Mouse (Mus musculus) layer of hippocampus, adult 9-11 months (tissue): ENCODE data around the gene Magohb.
"Not testable (repeated sequence)": the region's sequence is repeated elsewhere in the genome, so short reads cannot be mapped to it uniquely, and the experiment has no call there.

Experiments used
- DNase-seq: peaks from one replicate; pipeline ENCODE4 v3.0.0; 2022

Gene Magohb

DNA sequence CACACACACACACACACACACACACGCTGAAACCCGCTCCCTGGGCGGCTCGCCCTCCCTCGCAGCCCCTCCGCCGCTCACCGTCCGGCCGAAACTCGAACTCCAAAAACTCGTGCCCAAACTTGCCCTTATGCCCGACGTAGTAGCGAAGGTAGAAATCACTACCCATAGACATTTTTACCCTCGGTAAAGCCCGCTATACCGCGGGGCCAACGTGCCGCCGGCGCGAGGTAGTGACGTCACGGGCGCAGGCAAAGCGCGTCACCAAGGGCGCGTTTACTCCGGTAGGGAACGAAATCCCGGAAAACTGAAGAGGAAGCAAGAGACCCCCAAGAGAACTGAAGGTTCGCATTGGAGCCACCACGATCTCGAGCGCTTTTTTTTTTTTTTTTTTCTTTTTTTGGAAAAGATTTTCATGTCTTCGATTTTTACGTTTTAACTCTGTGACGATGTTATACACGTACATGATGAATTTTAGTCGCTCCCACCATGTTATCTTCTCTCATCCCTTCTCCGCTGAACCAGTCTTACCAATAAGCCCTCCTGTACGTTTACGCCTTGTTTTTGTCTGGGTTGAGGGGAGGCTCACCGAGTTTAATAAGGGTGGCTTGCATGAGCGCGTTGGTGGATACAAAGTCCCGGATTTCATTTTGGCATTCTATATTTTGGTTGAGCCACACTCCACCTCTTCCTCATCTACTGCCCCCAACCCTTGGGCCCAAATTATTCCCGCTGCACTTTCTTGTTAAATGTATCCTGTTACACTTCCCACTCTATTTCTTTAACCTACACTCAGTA lies at the start of gene Magohb:
Magohb (minus strand) TSS at position 254 of the 798 bp plus-strand sequence.
- DNase-seq = peak; percentile 65

DNA sequence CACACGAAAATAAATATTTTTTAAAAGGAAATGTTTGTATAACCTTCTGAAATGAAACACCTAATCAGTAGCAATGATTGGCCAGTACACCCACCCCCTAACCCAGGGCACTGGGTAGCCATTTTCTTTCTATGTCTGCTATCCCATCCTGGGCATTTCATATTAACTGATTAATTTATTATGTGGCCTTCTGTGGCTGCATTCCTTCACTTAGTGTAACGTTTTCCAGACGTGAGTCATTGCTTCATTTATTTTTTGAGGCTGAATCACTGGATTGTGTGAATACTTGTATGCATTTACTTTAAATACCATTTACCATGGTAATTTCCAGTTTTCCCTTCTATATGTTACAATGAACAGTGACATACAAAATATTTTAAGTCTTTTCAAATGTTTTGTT lies 47.0 kb upstream of the Magohb start:
- no peak for DNase-seq

DNA sequence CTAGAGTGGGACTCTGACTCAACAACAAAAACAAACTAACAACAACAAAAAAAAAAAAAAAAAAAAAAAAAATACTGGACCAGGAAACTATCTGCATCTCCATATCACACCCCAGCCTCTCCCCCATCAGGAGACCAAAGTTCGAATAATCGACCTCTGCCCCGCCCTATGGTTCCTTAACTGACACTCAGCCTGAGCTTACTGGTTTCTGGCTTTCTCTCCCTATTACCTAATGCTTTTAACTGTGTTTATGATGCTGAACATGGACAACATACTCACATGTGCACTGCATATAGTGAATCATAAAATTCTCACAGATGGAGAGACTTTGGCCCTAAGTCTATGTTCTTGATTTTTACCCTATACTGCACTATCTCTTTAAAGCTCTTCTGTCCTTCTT lies 46.3 kb upstream of the Magohb start:
- no peak for DNase-seq

DNA sequence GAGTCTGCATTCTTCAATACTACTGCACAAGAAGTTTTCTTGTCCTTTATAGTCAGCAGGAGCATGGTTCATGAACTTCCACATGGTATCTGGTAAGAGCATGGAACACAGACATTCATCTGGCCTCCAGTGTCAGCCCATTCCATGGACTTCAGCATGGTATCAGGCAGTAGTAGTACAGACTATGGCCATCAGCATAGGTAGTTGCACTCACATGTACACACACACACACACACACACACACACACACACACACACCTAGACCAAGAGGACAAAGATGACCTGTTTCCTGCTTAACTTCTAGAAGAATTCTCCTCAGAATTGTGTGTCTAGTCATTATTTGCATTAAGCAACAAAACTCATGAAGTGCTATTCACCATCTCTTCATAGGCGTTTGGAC lies 45.7 kb upstream of the Magohb start:
- no peak for DNase-seq

DNA sequence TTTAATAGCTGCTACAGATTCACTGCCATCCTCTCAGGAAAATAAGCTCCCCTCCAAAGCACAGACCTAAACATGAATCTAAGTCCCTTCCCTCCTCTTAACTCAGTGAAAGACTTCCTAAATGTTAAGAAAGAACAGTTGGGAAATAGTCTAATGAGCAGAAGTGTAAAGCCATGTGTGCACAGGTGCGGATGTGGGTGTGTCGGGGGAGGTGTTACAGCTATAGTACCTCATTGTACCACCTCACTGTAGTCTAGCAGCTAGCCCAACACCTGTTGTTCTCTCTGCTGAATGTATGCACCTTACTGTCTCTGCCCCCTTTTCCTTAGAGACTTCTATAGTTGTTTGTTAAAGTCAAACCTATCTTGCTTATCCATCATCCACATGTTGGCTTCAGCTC lies 34.0 kb upstream of the Magohb start:
- DNase-seq = peak; percentile 3

DNA sequence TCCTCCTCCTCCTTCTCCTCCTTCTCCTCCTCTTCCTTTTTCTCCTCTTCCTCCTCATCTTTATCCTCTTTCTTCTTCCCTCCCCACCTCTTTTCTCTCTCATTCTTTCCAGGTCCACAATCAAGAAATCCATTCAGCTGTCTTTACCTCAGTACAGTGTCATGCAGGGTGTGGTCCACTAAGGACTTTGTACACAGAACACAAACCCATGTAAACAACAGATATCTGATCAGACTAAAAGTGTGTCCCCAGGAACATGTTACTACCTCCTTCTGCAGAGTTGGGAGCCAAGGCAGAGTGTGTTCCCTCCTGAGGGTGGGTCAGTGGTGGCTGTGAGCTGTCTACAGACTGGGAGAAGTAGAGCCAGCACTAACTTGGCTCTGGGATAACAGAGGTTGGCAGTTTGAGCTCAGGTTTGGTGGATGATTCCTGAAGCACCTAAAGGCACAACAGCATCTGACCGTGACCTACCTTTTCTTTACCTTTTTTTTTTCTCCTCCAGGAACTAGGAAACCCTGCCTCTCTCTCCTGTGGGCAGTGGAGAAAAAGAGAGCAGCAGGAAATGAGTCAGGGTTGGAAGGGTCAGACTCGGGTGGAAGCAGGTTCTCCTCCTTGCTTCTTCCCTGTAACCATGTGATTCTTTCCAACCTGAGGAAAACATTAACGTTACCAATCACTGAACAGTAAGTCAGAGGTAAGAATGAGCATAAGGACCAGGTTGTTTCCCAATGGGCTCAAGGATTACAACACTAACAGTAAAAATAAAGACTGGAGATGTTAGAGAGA lies 29.0 kb upstream of the Magohb start:
- no peak for DNase-seq

DNA sequence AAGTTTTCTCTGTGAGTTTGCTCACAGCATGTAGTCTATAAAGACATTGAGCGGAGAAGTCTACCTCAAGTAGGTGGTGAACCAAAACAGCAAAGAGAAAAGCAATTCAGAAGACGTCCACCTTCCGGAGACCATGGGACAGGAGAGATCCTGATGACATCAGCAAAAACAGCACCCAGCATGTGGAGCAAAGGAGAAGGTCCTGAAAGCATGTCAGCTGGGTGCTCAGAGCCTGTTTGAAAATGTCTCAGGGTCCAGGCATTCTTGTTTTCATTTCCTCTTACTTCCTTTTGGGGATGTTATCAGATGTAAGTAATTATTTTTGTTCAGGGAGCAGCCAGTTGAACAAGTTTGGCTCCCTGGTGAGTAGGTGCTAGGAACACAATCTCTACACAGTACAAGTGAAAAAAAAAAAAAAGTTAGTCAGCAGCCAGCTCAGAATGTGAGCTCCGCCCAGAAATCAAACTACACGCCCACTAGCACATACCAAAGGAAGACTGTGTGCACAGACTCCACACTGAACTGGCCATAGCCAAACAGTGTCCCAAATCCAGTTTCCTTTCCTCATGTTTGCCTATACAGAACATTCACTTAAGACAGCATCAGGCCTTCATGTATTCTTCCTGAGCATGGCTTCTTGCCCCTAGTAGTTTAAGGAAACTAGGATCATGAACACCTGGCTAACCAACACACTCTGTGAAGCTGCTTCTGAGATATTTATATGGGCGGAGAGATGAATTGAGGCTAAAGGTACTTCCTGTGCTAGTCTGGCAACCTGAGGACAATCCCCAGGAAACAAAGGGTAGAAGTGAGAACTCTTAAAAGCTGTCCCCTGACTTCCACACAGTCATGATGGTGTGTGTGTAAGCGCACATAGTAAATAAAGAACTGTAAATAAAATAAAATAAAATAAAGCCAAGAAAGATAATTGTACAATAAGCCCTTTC lies 23.4 kb upstream of the Magohb start:
- DNase-seq = no peak

DNA sequence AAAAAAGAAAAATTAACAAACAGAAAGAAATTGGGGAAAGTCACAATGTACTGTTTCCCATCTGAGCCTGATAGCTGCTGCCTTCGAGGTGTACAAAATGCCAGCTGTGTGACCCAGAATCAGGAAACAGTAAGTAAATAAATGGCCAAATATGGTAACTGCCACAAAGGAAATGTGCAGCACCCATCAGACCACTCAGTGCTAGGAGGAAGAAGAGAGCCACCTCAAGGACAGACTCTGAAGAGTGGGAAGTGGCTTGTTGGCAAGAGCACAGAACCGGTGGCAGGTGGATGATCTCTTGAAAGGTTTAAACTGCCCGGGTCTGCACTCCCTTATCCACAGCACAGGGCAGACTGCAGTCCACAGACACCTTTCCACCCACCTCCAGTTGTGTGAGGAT lies 15.0 kb upstream of the Magohb start:
- DNase-seq = no peak

DNA sequence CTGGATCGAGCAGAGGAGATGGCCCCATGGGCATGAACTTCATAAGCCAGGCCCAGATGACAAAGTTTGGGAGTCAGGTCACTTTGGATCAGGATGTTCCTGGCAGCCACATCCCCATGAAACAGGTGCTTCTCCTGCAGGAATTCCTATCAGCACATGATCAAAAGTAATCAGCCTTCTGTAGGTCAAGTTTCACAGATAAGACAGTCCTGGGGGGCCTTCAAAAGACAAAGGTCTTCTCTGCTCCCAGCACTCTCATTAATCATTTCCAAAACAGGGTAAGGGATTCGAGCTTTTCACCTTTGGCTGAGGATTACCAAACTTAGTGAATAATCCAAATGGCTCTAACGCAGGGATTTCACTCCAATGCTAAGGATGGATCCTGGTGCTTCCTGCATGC lies 11.7 kb upstream of the Magohb start:
- no peak for DNase-seq

DNA sequence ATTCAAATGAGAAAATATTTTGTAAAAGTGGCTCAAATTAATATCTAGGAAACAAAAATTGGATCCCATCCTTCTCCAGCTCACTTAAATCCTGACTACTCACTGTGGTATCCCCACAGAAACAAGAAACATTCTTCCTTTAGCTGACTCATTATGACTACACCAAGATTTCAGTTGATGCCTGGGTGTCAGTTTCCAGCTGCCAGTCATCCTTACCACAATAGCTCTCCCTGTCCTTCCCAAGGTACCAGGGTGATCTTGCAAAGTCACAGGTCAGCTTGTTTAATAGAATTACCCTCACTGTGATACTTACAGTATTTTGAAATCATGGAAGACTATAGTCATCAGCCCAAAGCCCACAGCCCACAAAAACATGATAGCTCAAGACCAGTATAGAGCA lies 5.5 kb upstream of the Magohb start:
- no peak for DNase-seq

DNA sequence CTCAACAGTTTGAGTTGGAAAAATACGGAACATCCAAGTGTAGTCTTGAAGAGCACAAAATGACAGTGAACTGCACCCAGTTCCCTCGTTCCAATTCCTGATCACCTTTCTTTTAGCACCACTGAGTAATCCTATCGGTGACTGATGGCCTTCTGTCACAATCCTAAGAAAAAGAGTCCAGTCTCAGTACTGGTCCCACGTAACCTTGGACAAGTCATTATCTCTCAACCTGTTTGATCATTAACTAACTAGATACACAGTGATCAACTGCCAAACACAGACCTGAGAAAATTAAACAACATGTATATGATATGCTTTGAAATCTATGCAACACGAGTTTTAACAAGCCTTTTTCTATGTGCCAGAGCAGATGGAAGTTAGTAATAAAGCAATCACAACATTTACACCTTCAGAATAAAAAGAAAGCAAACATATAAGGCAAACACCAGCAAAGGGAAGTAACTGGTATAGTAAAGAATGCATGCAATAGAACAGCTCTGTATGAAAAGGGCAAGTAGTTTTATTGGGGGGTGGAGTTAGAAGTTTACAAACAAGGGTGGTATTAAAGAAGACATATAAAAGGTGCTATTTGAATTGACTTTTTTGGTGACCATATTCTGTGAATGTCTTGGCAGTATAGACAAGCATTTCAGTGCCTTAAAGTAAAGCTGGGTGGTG lies 1.5 kb upstream of the Magohb start:
- no peak for DNase-seq

DNA sequence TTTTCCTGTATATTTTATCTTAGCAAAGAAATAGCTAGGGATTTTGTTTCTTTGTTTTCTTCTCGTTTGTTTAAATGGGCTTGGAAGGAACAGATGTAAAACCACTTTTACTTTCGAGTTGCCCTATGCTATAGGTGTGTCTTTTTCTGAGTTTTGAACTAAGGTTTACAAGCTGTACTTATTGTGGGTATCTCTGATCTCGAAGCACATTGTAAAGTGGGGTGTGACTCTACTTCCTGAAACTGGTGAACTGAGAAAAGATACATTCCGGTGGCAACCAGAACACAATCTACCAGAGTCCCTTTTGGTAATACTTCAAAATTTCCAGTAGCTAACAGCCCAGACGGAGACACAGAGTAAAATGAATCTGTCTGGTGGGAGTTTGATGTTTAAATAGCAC lies 872 bp upstream of the Magohb start:
- no peak for DNase-seq

DNA sequence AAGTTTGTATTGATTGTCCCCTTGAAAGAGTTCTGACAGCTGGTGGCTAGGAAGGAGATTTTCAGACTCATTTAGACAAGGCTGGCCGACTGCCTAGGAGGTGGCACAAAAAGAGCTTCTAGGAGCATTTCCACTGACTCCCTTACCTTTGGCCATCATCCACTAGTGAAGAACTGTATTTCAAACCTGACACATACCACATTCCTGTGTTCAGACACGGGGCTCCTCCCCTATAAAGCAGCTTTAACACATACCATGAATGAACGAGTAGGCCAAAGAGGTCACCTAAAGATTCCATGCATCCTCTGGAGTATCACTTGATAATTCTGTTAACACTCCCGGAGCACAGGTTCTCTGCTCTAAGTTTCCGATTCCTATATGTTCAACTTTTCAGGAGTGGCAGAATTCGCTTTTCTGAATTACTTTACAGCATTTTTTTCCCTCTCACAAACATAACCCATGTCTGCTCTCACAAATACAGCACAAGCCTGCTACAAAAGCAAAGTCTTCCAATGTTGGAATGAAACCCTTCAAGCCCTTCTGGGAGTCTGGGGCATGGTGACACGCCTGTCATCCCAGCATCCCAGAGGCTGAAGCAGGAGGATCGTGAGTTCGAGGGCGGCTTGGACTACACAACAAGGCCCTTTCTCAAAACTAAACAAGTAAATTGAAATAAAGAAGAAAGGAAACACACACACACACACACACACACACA lies 611 bp downstream of the Magohb start:
- DNase-seq = no peak

DNA sequence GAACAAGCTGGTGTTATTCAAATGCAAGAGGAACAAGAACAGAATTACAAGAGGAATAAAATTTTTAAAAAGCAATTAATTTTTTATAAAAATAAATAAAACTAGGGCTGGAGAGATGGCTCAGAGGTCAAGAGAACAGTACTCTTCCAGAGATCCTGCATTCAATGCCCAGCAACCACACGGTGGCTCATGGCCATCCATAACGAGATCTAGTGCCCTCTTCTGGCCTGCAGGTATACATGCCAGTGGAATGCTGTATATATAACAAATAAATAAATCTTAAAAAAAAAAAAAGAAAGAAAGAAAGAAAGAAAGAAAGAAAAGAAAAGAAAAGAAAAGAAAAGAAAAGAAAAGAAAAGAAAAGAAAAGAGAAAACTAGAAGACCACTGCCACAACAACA lies 2.6 kb downstream of the Magohb start:
- DNase-seq = peak; percentile 20

DNA sequence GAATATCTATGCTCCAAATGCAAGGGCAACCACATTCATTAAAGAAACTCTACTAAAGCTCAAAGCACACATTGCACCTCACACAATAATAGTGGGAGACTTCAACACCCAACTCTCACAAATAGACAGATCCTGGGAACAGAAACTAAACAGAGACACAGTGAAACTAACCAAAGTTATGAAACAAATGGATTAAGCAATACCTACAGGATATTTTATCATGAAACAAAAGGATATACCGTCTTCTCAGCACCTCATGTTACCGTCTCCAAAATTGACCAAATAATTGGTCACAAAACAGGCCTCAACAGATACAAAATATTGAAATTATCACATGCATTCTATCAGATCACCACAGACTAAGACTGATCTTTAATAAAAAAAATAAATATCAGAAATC lies 14.9 kb downstream of the Magohb start:
- DNase-seq = not testable (repeated sequence)

DNA sequence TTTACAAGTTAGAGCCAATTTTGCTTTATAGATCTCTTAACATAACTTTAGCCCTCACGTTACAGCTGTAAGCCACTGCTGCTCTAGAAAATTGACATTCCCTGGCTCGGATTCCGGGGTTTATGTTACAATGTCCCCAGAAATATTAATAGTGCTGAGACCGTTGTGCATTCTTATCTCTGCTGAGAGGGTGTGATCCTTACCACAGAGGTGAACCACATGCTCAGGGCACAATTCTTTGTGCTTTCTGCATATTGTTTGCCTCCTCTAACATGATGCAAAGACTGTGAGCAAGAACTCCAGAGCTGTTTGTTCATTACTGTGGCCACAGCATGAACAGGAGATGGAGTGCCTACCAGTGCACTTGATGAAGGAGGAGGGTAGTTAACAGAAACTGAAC lies 16.4 kb downstream of the Magohb start:
- DNase-seq = no peak

DNA sequence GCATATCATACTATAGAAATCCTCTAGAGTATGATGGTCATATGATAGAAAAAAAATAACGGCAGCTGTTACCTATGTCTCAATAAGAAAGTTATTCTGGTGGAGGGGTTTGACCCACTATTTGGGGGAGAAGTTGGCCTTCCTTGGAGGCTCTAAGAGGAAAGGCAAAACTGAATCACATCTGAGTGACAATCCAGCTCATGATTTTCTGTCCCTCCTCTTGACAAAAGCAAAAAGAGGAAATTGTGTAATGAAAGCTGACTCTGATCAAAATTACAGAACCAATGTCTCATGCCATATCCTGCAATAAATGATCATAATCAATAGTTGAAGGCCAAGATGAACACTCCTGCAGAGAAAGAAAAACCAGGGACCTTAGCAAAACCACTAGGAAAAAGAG lies 20.7 kb downstream of the Magohb start:
- DNase-seq = no peak

DNA sequence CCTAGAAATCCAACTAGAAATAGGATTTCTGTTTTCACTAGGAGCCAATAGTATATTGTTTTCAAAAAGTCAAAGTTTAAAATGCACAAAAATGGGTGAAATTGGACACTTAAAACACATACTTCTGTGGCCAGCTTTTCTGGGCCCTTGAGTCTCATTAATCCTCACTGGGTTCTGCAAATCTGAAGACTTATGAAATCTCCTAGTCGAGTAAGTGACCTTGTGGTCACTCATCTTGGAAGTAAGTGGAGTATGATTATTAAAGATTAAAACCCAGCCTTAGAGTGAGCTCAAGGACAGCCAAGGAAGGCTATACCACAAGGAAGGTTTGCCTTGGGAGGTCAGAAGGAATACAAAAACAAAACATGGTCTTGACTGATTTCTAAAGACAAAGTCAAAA lies 22.7 kb downstream of the Magohb start:
- DNase-seq = no peak

DNA sequence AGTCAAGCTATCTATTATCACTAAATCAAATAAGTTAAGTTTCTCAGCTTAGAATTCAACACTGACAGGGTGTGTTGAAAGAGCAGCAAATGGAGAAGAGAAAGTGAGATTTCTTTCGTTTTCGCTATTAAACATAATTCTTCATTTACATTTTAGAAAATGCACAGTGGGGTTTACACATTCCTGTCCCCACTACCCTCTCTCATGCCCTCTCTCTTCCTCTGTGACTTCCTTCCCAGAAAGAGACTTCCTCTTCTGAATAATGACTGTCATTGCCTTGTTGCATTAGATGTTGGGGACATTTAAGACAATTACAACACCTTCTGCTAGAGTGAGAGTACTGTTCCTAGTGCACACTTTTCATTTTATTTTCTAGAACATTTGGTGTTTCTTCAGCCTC lies 23.4 kb downstream of the Magohb start:
- DNase-seq = no peak

DNA sequence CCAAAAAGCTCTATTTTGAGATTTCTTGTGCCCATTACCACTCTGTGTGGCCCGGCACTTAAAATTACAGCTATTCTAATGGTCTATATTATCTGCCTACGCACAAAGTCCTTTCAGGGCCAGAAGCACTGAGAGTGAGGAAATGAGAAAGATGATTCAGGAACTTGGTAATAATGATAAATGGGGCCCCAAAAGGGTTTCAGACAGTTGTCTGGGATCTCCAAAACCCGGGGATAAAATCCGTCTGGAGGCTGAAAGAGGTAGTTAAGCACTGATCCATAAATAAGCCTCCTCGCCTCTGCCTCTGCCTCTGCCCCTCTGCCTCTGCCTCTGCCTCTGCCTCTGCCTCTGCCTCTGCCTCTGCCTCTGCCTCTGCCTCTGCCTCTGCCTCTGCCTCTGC lies 28.9 kb downstream of the Magohb start:
- no peak for DNase-seq

DNA sequence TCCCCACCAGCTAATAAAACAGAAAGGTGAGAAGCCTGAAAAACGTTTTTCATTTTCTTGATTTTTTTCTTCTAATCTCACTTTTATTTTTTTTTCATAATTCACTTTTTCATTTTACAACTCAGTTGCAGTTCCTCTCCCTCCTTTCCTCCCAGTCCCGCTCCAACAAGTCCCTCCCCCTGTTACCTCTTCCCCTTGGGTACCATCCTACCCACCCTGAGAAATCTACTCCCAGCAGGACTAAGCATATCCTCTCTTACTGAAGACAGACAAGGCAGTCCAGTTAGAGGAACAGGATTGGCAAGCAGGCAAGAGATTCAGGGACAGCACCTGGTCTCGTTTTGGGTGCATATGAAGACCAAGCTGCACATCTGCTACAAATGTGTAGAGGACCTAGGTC lies 30.3 kb downstream of the Magohb start:
- no peak for DNase-seq

DNA sequence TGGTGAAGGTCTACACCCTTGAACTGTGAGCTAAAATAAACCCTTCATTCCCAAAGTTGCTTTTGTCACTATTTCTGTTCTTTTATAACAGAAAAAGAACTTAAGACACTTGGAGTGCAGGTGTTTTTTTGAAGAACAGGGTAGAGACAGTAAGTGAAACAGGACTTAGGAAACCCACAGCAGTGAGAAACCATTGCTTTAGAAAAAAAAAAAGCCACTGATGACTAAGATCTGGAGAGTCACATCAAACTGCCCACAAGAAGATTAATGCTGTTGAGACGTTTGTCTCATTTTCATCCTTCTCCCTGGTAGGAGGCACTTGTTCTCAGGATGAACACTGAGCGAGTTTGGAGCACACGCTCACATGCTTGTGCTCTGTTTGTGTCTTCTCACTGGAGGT lies 31.0 kb downstream of the Magohb start:
- no peak for DNase-seq
